8 mouse cellular contexts compared by ENCODE assay signal in genomic region chr12:12939581-12940465, GRCm38 (mm10). TPM values are rescaled to one million over a fixed set of nuclear protein-coding genes. Genes with fewer than 3 reads are reported as not detected.
A peak's percentile ranks its signal among the peaks of the same experiment; 100 is the strongest.
DNase-seq lines count a peak whose midpoint lies in the region; ATAC-seq and TF ChIP-seq lines count a peak whose summit lies in the region.

No protein-coding gene starts in this region.

- H3K4me3 ChIP-seq in testis, adult 2 months (ENCODE audit: control insufficient read depth, low read depth, low read length): peak overlapping the region; percentile 43
- peak overlapping the region; percentile 78 for H3K4me3 ChIP-seq in forebrain, embryonic 12.5 days (replicated peaks)
- peak overlapping the region; percentile 75 for H3K4me3 ChIP-seq in small intestine, adult 2 months (ENCODE audit: low read depth, low read length)

- H3K4me1 ChIP-seq in testis, adult 2 months (ENCODE audit: control insufficient read depth, insufficient read depth, low read length): peaks cover 8% of the 10 kb centered on the region
- H3K4me1 ChIP-seq in forebrain, embryonic 12.5 days: peaks cover 28% of the 10 kb centered on the region
- H3K4me1 ChIP-seq in small intestine, adult 2 months (ENCODE audit: control insufficient read depth, insufficient read depth, insufficient read length, low read length): peaks cover 15% of the 10 kb centered on the region

- no peak for TF ChIP-seq CTCF in testis, adult 2 months (IDR thresholded peaks at IDR 0.05; ENCODE audit: control insufficient read depth, insufficient read depth, insufficient replicate concordance, low read depth, low read length)
- TF ChIP-seq CTCF in small intestine, adult 2 months (IDR thresholded peaks at IDR 0.05; ENCODE audit: extremely low read depth, insufficient read length, insufficient replicate concordance, low read depth, low read length): no peak

- intact Hi-C loops in heart, postnatal 36 days (cut with DNase I): loop anchor here (5.0 to 10.0 kb wide), 4 partner anchors 158 to 618 kb away; no protein-coding TSS in a partner anchor

- TF ChIP-seq POLR2A in testis, adult 2 months (IDR thresholded peaks at IDR 0.05; ENCODE audit: control insufficient read depth, low read depth, low read length): no peak
- no peak for TF ChIP-seq POLR2A in small intestine, adult 2 months (IDR thresholded peaks at IDR 0.05; ENCODE audit: low read depth, low read length)

- H3K27ac ChIP-seq in testis, adult 2 months (ENCODE audit: control insufficient read depth, insufficient read depth, low read depth, low read length): no peak overlapping the region
- peak overlapping the region; percentile 98 for H3K27ac ChIP-seq in forebrain, embryonic 12.5 days
- H3K27ac ChIP-seq in small intestine, adult 2 months (ENCODE audit: insufficient read depth, low read depth, low read length): no peak overlapping the region

- peak overlapping the region; percentile 71 for H3K4me2 ChIP-seq in forebrain, embryonic 12.5 days

- H3K9me3 ChIP-seq in forebrain, embryonic 12.5 days: no peaks in the 10 kb centered on the region

- ATAC-seq in forebrain, embryonic 12.5 days (ENCODE audit: low FRiP score): no peak
- ATAC-seq in activated CD4-positive, CD25-positive, alpha-beta regulatory T cell, adult 4 months: no peak

- H3K36me3 ChIP-seq in testis, adult 2 months (ENCODE audit: control insufficient read depth, insufficient read depth, low read length): no peaks in the 10 kb centered on the region
- peaks cover 33% of the 10 kb centered on the region for H3K36me3 ChIP-seq in forebrain, embryonic 12.5 days (replicated peaks)
- peaks cover 4% of the 10 kb centered on the region; the same call in 1 of the 2 replicates for H3K36me3 ChIP-seq in small intestine, adult 2 months (ENCODE audit: control insufficient read depth, insufficient read depth, low read length)

- H3K27me3 ChIP-seq in testis, adult 2 months (ENCODE audit: control insufficient read depth, insufficient read depth, low read length): no peaks in the 10 kb centered on the region; the same call in 1 of the 2 replicates
- H3K27me3 ChIP-seq in forebrain, embryonic 12.5 days: no peaks in the 10 kb centered on the region
- H3K27me3 ChIP-seq in small intestine, adult 2 months (ENCODE audit: control insufficient read depth, insufficient read depth, low read length): no peaks in the 10 kb centered on the region

- DNase-seq in testis, postnatal 14 days (ENCODE audit: low spot score): no peak
- peak; percentile 28 to 34 for DNase-seq in heart, postnatal 36 days
- DNase-seq in layer of hippocampus, adult 8-10 months (ENCODE audit: low spot score in 2 of 2): peak; percentile 12 to 13
- DNase-seq in lung, postnatal 4 days: peak; percentile 42 to 48

- WGBS in forebrain, embryonic 12.5 days: under 1% methylated on average over 69 of the region's 69 CpGs
- under 1% methylated on average over 69 of the region's 69 CpGs for WGBS in small intestine, adult 2 months

- peak overlapping the region; percentile 88 for H3K9ac ChIP-seq in forebrain, embryonic 12.5 days

RNA-seq across cellular contexts. Expression of gene Mycn, which starts 1.9 kb away (rescaled TPM):
- polyA plus RNA-seq in testis, adult 2 months (2012; rRNA removed): 1.5 and 1.6 TPM in 2 replicates
- 129 and 141 TPM in 2 replicates for polyA plus RNA-seq in forebrain, embryonic 12.5 days (2016; fragmentation: Nextera tagmentation; extraction: Ambion mirVana)
- total RNA-seq in heart, postnatal 36 days (2021): 1 to 10 TPM; 2.9 to 3.3 TPM
- total RNA-seq in layer of hippocampus, adult 8-10 months (2022): 1 to 10 TPM; 6.9 to 8.6 (median 7.8) TPM
- polyA plus RNA-seq in small intestine, adult 2 months (2012; rRNA removed): 0.94 and 2.1 TPM in 2 replicates
- polyA plus RNA-seq in activated CD4-positive, CD25-positive, alpha-beta regulatory T cell, adult 4 months (2017; shearing (Covaris generic)): not detected

Comparison
In these comparisons a context has a peak if more than half of its experiments do, and no peak if none do; other contexts are left out.
1. RNA of gene Mycn, which starts 1.9 kb away (polyA plus RNA-seq): 129 to 141 TPM in forebrain, embryonic 12.5 days; 0.94 to 2.1 TPM in small intestine, adult 2 months, 1.5 to 1.6 TPM in testis, adult 2 months and not detected in activated CD4-positive, CD25-positive, alpha-beta regulatory T cell, adult 4 months; every median in the first group is over 10 times any median in the second.
2. Peak in every context shown above with its lines, with median percentiles within 50 percentile points of each other: H3K4me3 ChIP-seq.